Comparison of ENCODE assay signal across 19 mouse cellular contexts in the genomic region with DNA sequence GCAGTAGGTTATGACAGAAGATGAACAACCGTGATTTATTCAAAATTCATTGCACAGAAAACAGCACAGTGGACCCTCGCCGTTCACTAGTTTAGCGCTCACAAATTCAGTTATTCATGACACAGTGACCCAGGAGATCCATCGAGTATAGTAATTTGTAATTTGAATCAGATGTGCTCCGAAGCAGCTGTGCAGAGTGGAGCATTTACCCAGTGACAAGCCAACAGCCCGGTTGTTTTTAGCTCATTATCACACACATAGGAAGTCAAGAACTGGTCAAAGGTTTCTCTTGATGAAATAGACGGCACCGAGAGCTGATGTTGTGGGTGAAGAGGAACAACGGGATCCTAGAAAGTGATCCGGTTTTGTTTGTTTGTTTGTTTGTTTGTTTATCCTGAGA.
DNase-seq lines count a peak whose midpoint lies in the region; ATAC-seq and TF ChIP-seq lines count a peak whose summit lies in the region.
"Had no signal": no experiment of that assay in that cellular context is flagged by ENCODE, and none has a peak within 500 bp of the region (broad histone marks: within the 10 kb centered on the region; RNA-seq: fewer than 3 reads in every experiment).

No protein-coding gene starts in this region.

- no peaks in the 10 kb centered on the region for H3K27me3 ChIP-seq in hindbrain, embryonic 12.5 days
- H3K27me3 ChIP-seq in hindbrain, postnatal 0 days (ENCODE audit: insufficient read depth, low read length) = no peaks in the 10 kb centered on the region
- no peaks in the 10 kb centered on the region for H3K27me3 ChIP-seq in embryonic facial prominence, embryonic 15.5 days
- no peaks in the 10 kb centered on the region for H3K27me3 ChIP-seq in limb, embryonic 14.5 days (ENCODE audit: control insufficient read depth, insufficient read depth, low read length)
- no peaks in the 10 kb centered on the region for H3K27me3 ChIP-seq in forebrain, embryonic 12.5 days
- H3K27me3 ChIP-seq: heart, embryonic 15.5 days; hindbrain, embryonic 15.5 days had no signal

- 42% methylated on average over 11 of the region's 11 CpGs for WGBS in hindbrain, embryonic 12.5 days
- WGBS in hindbrain, postnatal 0 days = 55% methylated on average over 11 of the region's 11 CpGs
- WGBS in embryonic facial prominence, embryonic 15.5 days = 32% methylated on average over 11 of the region's 11 CpGs
- 32% methylated on average over 11 of the region's 11 CpGs for WGBS in limb, embryonic 14.5 days
- 79% methylated on average over 11 of the region's 11 CpGs for WGBS in forebrain, embryonic 12.5 days

- peak; percentile 51 for ATAC-seq in hindbrain, embryonic 12.5 days (ENCODE audit: low FRiP score)
- ATAC-seq in hindbrain, postnatal 0 days = no peak
- ATAC-seq in embryonic facial prominence, embryonic 15.5 days (ENCODE audit: insufficient number of reproducible peaks, low FRiP score, low TSS enrichment, low read depth) = no peak
- peak; percentile 68; the same call in 1 of the 2 replicates for ATAC-seq in limb, embryonic 14.5 days (ENCODE audit: low FRiP score, low read depth)
- no peak for ATAC-seq in forebrain, embryonic 12.5 days (ENCODE audit: low FRiP score)
- no peak for ATAC-seq in megakaryocyte progenitor cell, adult 5-6 weeks (replicated peaks; ENCODE audit: poor library complexity)
- ATAC-seq: forebrain, postnatal 0 days; liver, postnatal 0 days had no signal

- no peak for DNase-seq in hindbrain, postnatal 0 days (ENCODE audit: low spot score)
- peak; percentile 41 for DNase-seq in brain, embryonic 14.5 days (ENCODE audit: low read depth)
- peak; percentile 48 for DNase-seq in limb, embryonic 14.5 days (ENCODE audit: low spot score)
- no peak for DNase-seq in ovary, postnatal 14 days (ENCODE audit: low spot score)
- DNase-seq: adrenal gland, postnatal 10 days; cerebellum, adult 2 months; forebrain, postnatal 0 days; heart, adult 2 months; kidney, adult 18-20 months; kidney, postnatal 36 days; layer of hippocampus, adult 9-11 months; liver; liver, postnatal 0 days had no signal

- H3K4me2 ChIP-seq in hindbrain, embryonic 12.5 days (replicated peaks) = no peak overlapping the region
- no peak overlapping the region for H3K4me2 ChIP-seq in hindbrain, postnatal 0 days (ENCODE audit: low read depth, low read length)
- H3K4me2 ChIP-seq in embryonic facial prominence, embryonic 15.5 days (replicated peaks) = no peak overlapping the region
- 0 out of 2 replicates have a peak overlapping the region, but pooled peaks have one; percentile 3 for H3K4me2 ChIP-seq in limb, embryonic 14.5 days (replicated peaks; ENCODE audit: low read depth, low read length, severe bottlenecking)
- no peak overlapping the region for H3K4me2 ChIP-seq in forebrain, embryonic 12.5 days
- H3K4me2 ChIP-seq: heart, embryonic 15.5 days; hindbrain, embryonic 15.5 days had no signal

- H3K27ac ChIP-seq in hindbrain, embryonic 12.5 days = no peak overlapping the region
- no peak overlapping the region for H3K27ac ChIP-seq in hindbrain, postnatal 0 days
- H3K27ac ChIP-seq in embryonic facial prominence, embryonic 15.5 days (replicated peaks) = 0 out of 2 replicates have a peak overlapping the region, but pooled peaks have one; percentile 17
- no peak overlapping the region for H3K27ac ChIP-seq in limb, embryonic 14.5 days (replicated peaks; ENCODE audit: low read depth, low read length)
- no peak overlapping the region for H3K27ac ChIP-seq in forebrain, embryonic 12.5 days
- H3K27ac ChIP-seq: heart, adult 2 months; heart, embryonic 15.5 days; hindbrain, embryonic 15.5 days had no signal

- H3K9ac ChIP-seq in hindbrain, embryonic 12.5 days = no peak overlapping the region
- H3K9ac ChIP-seq in hindbrain, postnatal 0 days (replicated peaks; ENCODE audit: low read length) = no peak overlapping the region
- H3K9ac ChIP-seq in embryonic facial prominence, embryonic 15.5 days = no peak overlapping the region
- no peak overlapping the region for H3K9ac ChIP-seq in limb, embryonic 14.5 days (ENCODE audit: low read depth, low read length, severe bottlenecking)
- no peak overlapping the region for H3K9ac ChIP-seq in forebrain, embryonic 12.5 days
- H3K9ac ChIP-seq: forebrain, postnatal 0 days; heart, embryonic 15.5 days; hindbrain, embryonic 15.5 days; liver, postnatal 0 days had no signal

- no peaks in the 10 kb centered on the region for H3K9me3 ChIP-seq in hindbrain, embryonic 12.5 days (replicated peaks)
- H3K9me3 ChIP-seq in hindbrain, postnatal 0 days (ENCODE audit: low read length) = no peaks in the 10 kb centered on the region
- H3K9me3 ChIP-seq in embryonic facial prominence, embryonic 15.5 days (replicated peaks) = no peaks in the 10 kb centered on the region
- no peaks in the 10 kb centered on the region for H3K9me3 ChIP-seq in limb, embryonic 14.5 days (ENCODE audit: control insufficient read depth, low read length)
- no peaks in the 10 kb centered on the region for H3K9me3 ChIP-seq in forebrain, embryonic 12.5 days
- H3K9me3 ChIP-seq: heart, embryonic 15.5 days; hindbrain, embryonic 15.5 days had no signal

- no peak overlapping the region for H3K4me3 ChIP-seq in hindbrain, embryonic 12.5 days
- no peak overlapping the region for H3K4me3 ChIP-seq in hindbrain, postnatal 0 days (ENCODE audit: low read length)
- no peak overlapping the region for H3K4me3 ChIP-seq in embryonic facial prominence, embryonic 15.5 days (replicated peaks)
- no peak overlapping the region for H3K4me3 ChIP-seq in limb, embryonic 14.5 days (replicated peaks; ENCODE audit: low read length)
- H3K4me3 ChIP-seq in forebrain, embryonic 12.5 days (replicated peaks) = no peak overlapping the region
- H3K4me3 ChIP-seq: heart, adult 2 months; heart, embryonic 15.5 days; hindbrain, embryonic 15.5 days had no signal

- no peaks in the 10 kb centered on the region for H3K36me3 ChIP-seq in hindbrain, embryonic 12.5 days
- no peaks in the 10 kb centered on the region for H3K36me3 ChIP-seq in hindbrain, postnatal 0 days (ENCODE audit: insufficient read depth, low read length)
- H3K36me3 ChIP-seq in embryonic facial prominence, embryonic 15.5 days = no peaks in the 10 kb centered on the region
- no peaks in the 10 kb centered on the region for H3K36me3 ChIP-seq in limb, embryonic 14.5 days (ENCODE audit: control insufficient read depth, insufficient read depth, low read length)
- H3K36me3 ChIP-seq in forebrain, embryonic 12.5 days (replicated peaks) = no peaks in the 10 kb centered on the region
- H3K36me3 ChIP-seq: heart, embryonic 15.5 days; hindbrain, embryonic 15.5 days had no signal

- TF ChIP-seq POLR2A in brain, embryonic 14.5 days (IDR thresholded peaks at IDR 0.05; ENCODE audit: borderline replicate concordance, extremely low read depth, insufficient read depth, insufficient read length, poor library complexity, severe bottlenecking) = no peak
- no peak for TF ChIP-seq POLR2A in limb, embryonic 14.5 days (IDR thresholded peaks at IDR 0.05; ENCODE audit: borderline replicate concordance, extremely low read depth, insufficient read depth, insufficient read length)

- TF ChIP-seq CTCF in hindbrain, postnatal 0 days (IDR thresholded peaks at IDR 0.05; ENCODE audit: low read depth) = no peak
- TF ChIP-seq CTCF in brain, embryonic 14.5 days (IDR thresholded peaks at IDR 0.05; ENCODE audit: borderline replicate concordance, extremely low read depth, insufficient read depth, insufficient read length) = no peak

- peaks cover 18% of the 10 kb centered on the region for H3K4me1 ChIP-seq in hindbrain, embryonic 12.5 days
- H3K4me1 ChIP-seq in hindbrain, postnatal 0 days (ENCODE audit: insufficient read depth, low read length) = no peaks in the 10 kb centered on the region
- H3K4me1 ChIP-seq in embryonic facial prominence, embryonic 15.5 days = peaks cover 18% of the 10 kb centered on the region; the same call in 1 of the 2 replicates
- peaks cover 15% of the 10 kb centered on the region for H3K4me1 ChIP-seq in limb, embryonic 14.5 days (ENCODE audit: control insufficient read depth, insufficient read depth, low read length)
- H3K4me1 ChIP-seq in forebrain, embryonic 12.5 days = peaks cover 2% of the 10 kb centered on the region; the same call in 1 of the 2 replicates

Comparison
In these comparisons a context has a peak if more than half of its experiments do, and no peak if none do; other contexts are left out.
1. ATAC-seq: peak in hindbrain, embryonic 12.5 days (single experiment) and limb, embryonic 14.5 days (single experiment); none in hindbrain, postnatal 0 days (single experiment), embryonic facial prominence, embryonic 15.5 days (single experiment), forebrain, embryonic 12.5 days (single experiment) and megakaryocyte progenitor cell, adult 5-6 weeks (single experiment).
2. DNase-seq: peak in brain, embryonic 14.5 days (single experiment) and limb, embryonic 14.5 days (single experiment); none in hindbrain, postnatal 0 days (single experiment) and ovary, postnatal 14 days (single experiment).